Mouse (Mus musculus) midbrain, embryonic 15.5 days (tissue): Measurements from ENCODE around the gene Sin3b. TPM values are rescaled to one million over a fixed set of nuclear protein-coding genes. Genes with fewer than 3 reads are reported as not detected.
"Not testable (repeated sequence)": the region's sequence is repeated elsewhere in the genome, so short reads cannot be mapped to it uniquely, and the experiment has no call there.

ENCODE experiments used
- ATAC-seq: fragments of 200-750 bp; cut with Nextera tagmentation; replicated peaks from 2 replicates; pipeline ENCODE4 v1.8.0; 2017; ENCODE audit warnings: moderate TSS enrichment
- H3K27ac ChIP-seq: fragments of 300-500 bp; sonication (generic); 2 replicates; pipeline ENCODE4 v1.5.1; 2015; ENCODE audit warnings: mild to moderate bottlenecking, inconsistent platforms
- H3K27me3 ChIP-seq: fragments of 300-500 bp; sonication (generic); replicated peaks from 2 replicates; pipeline ENCODE4 v1.6.1; 2015; ENCODE audit warnings: inconsistent platforms
- H3K36me3 ChIP-seq: fragments of 300-500 bp; sonication (generic); replicated peaks from 2 replicates; pipeline ENCODE4 v1.6.1; 2015; ENCODE audit warnings: inconsistent platforms
- H3K4me1 ChIP-seq: fragments of 300-500 bp; sonication (generic); 2 replicates; pipeline ENCODE4 v1.6.1; 2015; ENCODE audit warnings: inconsistent platforms
- H3K4me2 ChIP-seq: fragments of 300-500 bp; sonication (generic); 2 replicates; pipeline ENCODE4 v1.6.1; 2015; ENCODE audit warnings: inconsistent platforms, mild to moderate bottlenecking, moderate library complexity
- H3K4me3 ChIP-seq: fragments of 300-500 bp; sonication (generic); 2 replicates; pipeline ENCODE4 v1.5.1; 2015; ENCODE audit warnings: mild to moderate bottlenecking, inconsistent platforms
- H3K9ac ChIP-seq: fragments of 300-500 bp; sonication (generic); 2 replicates; pipeline ENCODE4 v1.6.1; 2015; ENCODE audit warnings: mild to moderate bottlenecking, inconsistent platforms
- H3K9me3 ChIP-seq: fragments of 300-500 bp; sonication (generic); 2 replicates; pipeline ENCODE4 v1.6.1; 2016; ENCODE audit warnings: inconsistent platforms
- WGBS: fragments of 180-500 bp; shearing (Covaris S2); methylation state at CpG from one replicate; pipeline ENCODE4 v1.1.7; 2015; ENCODE audit warnings: mixed read lengths; 5-methylcytosine and 5-hydroxymethylcytosine counted together
- polyA plus RNA-seq: library from polyadenylated mRNA; unstranded; fragments of >200 nt; fragmentation: Nextera tagmentation; extraction: Ambion mirVana; gene quantifications from 2 replicates; pipeline ENCODE4 v1.2.1, GENCODE M21; 2015

Sin3b gene
- 180 and 185 TPM in 2 replicates for polyA plus RNA-seq

DNA sequence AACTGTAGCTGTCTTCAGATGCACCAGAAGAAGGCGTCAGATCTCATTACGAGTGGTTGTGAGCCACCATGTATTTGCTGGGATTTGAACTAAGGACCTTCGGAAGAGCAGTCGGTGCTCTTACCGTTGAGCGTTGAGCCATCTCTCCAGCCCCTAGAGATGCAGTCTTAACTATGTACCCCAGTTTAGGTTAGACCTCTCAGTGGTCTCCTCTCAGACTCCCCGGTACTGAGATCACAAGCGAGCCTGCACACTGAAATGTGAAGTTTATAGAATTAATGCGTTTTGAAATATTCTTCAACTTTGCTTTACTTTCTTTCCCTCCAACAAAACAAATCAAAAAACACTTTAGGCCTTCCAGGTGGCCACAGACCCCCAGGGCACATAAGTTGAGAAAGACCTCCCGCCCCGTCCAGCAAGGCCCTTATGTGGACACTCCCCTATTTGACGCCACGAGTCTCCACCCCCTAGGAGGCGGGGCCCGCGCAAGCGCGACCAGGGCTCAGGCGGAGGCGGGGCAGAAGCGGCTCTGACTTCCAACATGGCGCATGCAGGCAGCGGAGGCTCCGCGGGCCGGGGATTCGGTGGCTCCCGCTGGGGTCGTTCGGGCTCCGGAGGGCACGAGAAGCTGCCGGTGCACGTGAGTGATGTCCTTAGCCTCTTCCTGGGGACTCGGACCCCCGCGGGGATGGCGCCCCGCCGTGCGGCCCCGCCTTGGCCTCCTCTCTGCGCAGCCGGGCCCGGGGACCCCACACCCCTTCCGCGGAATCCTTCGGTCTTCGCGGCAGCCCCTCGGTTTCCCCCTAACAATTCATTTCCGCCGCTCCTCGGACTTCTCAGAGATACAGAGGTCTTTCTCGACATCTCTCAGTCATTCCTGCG is at the start of gene Sin3b:
Gene Sin3b (plus strand): TSS at position 517 of the 882 bp plus-strand sequence.
- Histone ChIP-seq H3K9ac (peak within 1 kb of the TSS; percentile 84), H3K27me3 (no peaks in the 10 kb centered on the region), H3K27ac (peak within 1 kb of the TSS; percentile 67), H3K4me3 (peak within 1 kb of the TSS; percentile 80), H3K4me1 (peaks cover 11% of the 10 kb centered on the region), H3K9me3 (no peaks in the 10 kb centered on the region), H3K36me3 (peaks cover 20% of the 10 kb centered on the region), H3K4me2 (peak within 1 kb of the TSS; percentile 91)
- ATAC-seq = peak; percentile 99
- WGBS = 15% methylated on average over 52 of the region's 56 CpGs

DNA sequence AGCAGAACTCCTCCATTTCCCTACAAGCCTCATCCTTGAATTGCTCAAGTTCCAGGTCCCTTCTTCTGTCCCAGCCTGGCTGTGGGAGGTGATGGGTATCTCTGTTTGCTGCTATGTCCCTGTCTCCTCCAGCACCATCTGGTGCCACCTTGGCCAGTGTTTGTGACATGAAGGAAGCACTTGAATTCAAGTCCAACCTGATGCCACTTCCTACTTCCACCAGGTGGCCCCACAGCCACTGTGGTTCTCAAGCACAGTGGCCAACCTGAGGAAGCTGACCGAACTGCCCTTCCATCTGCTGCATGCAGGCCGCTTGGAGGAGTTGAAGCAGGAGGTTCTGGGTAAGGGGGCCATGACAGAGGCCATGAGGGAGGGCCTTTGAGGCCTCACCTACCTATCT is 48.9 kb upstream of the Sin3b start:
- no peak for ATAC-seq
- no peaks in the 10 kb centered on the region for H3K4me1 ChIP-seq

DNA sequence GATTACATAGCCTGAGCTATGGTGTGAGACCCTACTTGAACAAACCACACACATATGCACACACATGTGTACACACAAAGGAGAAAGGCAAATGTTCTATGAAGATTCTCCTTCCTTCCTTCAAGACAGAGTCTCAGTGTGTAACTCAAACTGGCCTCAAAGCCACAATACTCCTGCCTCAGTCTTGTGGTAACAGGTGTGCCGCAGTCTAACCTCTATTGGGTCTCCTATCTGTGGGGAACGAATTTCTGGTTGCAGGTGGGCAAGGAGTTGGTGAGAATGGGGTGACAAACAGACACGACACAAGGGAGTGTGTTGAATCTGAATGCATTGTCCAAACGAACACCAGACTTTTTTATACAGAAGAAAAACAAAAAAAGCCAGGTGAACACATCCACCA is 46.6 kb upstream of the Sin3b start:
- no peaks in the 10 kb centered on the region for H3K9me3 ChIP-seq
- H3K27ac ChIP-seq = no peak overlapping the region
- no peak for ATAC-seq
- H3K27me3 ChIP-seq = no peaks in the 10 kb centered on the region
- no peak overlapping the region for H3K4me2 ChIP-seq
- 61% methylated on average over 4 of the region's 4 CpGs for WGBS
- H3K9ac ChIP-seq = no peak overlapping the region
- no peak overlapping the region for H3K4me3 ChIP-seq
- H3K36me3 ChIP-seq = no peaks in the 10 kb centered on the region
- H3K4me1 ChIP-seq = no peaks in the 10 kb centered on the region

More for the DNA sequence above, 48.9 kb upstream of the Sin3b start:
- Histone ChIP-seq H3K27me3 (no peaks in the 10 kb centered on the region), H3K4me3 (no peak overlapping the region), H3K9ac (no peak overlapping the region), H3K36me3 (no peaks in the 10 kb centered on the region), H3K4me2 (no peak overlapping the region), H3K27ac (no peak overlapping the region), H3K9me3 (no peaks in the 10 kb centered on the region)
- 75% methylated on average over 2 of the region's 2 CpGs for WGBS

DNA sequence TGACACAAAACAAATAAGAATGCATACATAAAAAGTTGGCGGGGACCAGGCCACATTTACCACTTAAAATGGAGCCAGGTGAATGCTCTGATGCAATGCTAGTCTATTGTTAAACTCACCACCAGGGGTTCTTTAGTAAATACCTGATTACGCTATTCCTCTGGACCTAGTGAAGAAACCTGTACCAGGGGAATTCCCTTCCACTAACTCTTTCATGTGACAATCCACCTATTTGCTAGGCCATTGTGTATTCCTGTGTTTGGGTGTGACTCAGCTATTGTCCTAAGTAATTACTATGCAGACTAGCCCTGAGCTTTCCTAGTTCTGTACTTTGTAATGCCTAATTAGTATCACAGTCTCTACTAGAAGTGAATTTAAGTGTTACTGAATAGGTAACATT is 46.2 kb upstream of the Sin3b start:
- H3K9ac ChIP-seq, ATAC-seq, H3K27me3 ChIP-seq, H3K4me2 ChIP-seq, H3K9me3 ChIP-seq, H3K36me3 ChIP-seq, H3K27ac ChIP-seq, H3K4me3 ChIP-seq, H3K4me1 ChIP-seq: not testable (repeated sequence)
- 55% methylated on average over 2 of the region's 2 CpGs for WGBS

DNA sequence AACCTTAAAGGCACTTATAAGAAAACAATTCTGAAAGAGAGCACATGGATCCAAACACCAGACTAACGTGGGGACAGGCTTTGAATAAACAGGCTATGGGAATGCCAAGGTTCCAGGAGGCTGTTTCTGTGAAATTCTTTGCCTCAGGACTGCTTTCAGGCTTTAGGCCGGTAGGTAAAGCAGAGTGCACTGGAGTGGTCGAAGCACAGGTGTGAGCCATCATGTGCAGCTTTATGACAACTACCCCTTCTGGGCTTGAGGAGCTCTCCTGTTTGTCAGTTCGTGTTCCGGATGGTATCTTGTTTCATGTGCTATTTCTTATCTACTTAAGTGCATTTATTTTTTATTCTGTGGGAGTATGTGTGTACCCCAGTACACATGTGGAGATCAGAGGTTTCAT is 45.8 kb upstream of the Sin3b start:
- Histone ChIP-seq H3K9me3 (no peaks in the 10 kb centered on the region), H3K27me3 (no peaks in the 10 kb centered on the region), H3K36me3 (no peaks in the 10 kb centered on the region), H3K4me2 (no peak overlapping the region), H3K4me1 (no peaks in the 10 kb centered on the region), H3K27ac (no peak overlapping the region), H3K9ac (no peak overlapping the region), H3K4me3 (no peak overlapping the region)
- WGBS = 70% methylated on average over 5 of the region's 5 CpGs
- ATAC-seq = no peak

DNA sequence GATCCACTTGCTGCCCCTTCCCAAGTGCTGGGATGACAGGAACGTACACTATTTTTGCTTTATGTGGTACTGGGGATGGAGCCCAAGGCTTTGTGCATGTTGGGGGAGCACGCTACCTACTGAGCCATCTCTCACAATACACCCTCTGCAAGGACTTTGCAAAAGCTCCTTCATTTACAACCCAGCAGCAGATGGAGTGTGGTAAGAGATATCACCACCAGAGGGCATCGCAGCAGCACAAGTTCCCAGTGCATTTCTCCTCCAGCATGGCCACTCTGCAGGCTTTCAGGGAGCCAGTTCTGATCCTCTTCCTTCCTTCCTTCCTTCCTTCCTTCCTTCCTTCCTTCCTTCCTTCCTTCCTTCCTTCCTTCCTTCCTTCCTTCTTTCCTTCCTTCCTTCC is 43.0 kb upstream of the Sin3b start:
- no peak overlapping the region for H3K27ac ChIP-seq
- no peaks in the 10 kb centered on the region for H3K9me3 ChIP-seq
- no peaks in the 10 kb centered on the region for H3K27me3 ChIP-seq
- H3K9ac ChIP-seq = no peak overlapping the region
- no peak for ATAC-seq
- WGBS = 15% methylated on average over 3 of the region's 3 CpGs
- no peak overlapping the region for H3K4me2 ChIP-seq
- no peaks in the 10 kb centered on the region for H3K36me3 ChIP-seq
- H3K4me3 ChIP-seq = no peak overlapping the region
- no peaks in the 10 kb centered on the region for H3K4me1 ChIP-seq

DNA sequence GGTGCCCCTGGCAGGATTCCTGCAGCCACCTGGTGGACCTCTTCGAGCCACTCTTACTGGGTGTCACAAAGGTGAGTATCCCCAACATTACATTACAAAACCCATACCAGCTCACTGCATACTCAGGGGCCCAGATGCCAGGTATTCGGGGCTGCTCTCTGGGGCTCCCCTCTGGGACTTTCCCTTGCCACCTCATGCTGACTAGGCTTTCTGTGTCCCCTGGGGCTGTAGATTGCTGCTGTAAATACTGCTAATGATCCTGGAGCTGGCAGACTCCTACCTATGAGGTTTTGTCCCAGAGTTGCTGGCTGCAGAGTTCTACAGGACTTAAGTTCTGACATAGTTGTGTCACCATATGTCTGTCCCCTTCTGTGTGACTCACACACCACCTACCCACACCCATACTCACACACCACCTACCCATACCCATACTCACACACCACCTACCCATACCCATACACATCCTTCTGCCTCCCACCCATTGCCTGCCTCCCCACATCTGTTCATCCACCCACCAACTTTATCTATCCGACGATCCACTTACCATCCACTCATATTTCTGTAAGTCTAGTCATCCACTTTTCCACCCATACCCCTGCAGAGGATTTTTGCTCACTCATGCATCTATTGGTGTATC is 40.9 kb upstream of the Sin3b start:
- Histone ChIP-seq H3K9me3 (no peaks in the 10 kb centered on the region), H3K4me3 (no peak overlapping the region), H3K4me1 (no peaks in the 10 kb centered on the region), H3K27ac (no peak overlapping the region), H3K27me3 (no peaks in the 10 kb centered on the region), H3K9ac (no peak overlapping the region), H3K36me3 (no peaks in the 10 kb centered on the region), H3K4me2 (no peak overlapping the region)
- 87% methylated on average over 4 of the region's 4 CpGs for WGBS
- ATAC-seq = no peak

DNA sequence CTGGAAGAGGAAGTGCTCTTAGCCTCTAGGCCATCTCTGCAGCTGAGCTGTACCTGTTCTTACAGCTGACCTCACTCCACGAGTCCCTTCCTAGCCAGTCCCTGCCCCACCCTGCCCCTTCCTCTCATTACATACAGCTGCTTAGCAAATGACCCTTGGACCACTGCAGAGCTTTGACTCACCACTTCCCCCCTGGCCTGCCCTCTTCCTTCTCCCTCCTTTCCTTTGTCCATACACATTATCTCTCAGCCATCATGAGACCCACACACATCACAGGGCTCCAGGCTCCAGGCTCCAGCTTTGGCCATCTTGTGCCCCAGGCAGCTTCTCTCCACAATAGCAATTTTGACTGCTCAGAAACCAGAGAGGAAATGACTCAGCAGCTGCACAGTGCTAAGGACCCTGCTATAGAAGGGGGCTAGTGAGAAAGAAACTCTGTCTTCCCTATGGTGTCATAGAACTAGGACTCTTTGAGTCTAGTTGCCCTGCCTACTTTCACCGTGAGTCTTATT is 40.0 kb upstream of the Sin3b start:
- WGBS = 59% methylated on average over 2 of the region's 2 CpGs

DNA sequence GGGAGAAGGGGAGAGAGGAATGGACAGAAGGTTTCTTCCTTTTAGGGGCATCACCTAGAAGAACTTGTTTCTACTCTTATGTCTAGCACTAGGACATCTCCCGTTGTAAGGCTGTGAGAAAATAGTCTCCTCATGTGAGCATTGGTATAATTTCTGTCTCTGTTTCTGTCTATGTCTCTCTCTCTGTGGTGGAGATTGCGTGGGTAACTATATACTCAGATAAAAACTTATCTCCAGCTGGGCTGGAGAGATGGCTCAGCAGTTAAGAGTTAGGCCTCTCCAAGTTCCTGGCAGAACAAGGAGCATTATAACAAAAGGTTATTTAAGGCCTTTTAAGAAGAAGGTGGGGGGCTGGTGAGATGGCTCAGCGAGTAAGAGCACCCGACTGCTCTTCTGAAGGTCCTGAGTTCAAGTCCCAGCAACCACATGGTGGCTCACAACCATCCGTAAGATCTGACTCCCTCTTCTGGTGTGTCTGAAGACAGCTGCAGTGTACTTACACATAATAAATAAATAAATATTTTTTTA is 39.4 kb upstream of the Sin3b start:
- H3K9ac ChIP-seq, H3K27ac ChIP-seq, H3K36me3 ChIP-seq, H3K4me3 ChIP-seq, H3K4me2 ChIP-seq, H3K4me1 ChIP-seq, H3K9me3 ChIP-seq, ATAC-seq, H3K27me3 ChIP-seq: not testable (repeated sequence)
- WGBS = 90% methylated on average over 5 of the region's 5 CpGs

More for the DNA sequence above, 40.0 kb upstream of the Sin3b start:
- Histone ChIP-seq H3K36me3 (no peaks in the 10 kb centered on the region), H3K9ac (no peak overlapping the region), H3K4me2 (no peak overlapping the region), H3K9me3 (no peaks in the 10 kb centered on the region), H3K27me3 (no peaks in the 10 kb centered on the region), H3K4me1 (no peaks in the 10 kb centered on the region), H3K27ac (no peak overlapping the region), H3K4me3 (no peak overlapping the region)
- ATAC-seq = no peak

DNA sequence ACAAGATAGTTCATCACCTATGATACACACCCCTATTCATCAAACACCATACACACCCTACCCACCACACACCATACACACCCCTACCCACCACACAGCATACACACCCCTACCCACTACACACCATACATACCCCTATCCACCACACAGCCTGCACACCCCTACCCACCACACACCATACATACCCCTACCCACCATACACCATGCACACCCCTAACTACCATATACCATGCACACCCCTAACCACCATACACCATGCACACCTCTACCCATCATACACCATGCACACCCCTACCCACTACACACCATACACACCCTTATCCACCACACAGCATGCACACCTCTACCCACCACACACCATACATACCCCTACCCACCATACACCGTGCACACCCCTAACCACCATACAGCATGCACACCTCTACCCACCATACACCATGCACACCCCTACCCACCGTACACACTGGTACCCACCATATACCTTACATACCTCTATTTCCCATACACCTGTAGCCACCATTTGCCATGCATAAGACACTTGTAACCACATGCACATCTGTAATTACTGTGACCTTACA is 24.6 kb upstream of the Sin3b start:
- Histone ChIP-seq H3K9me3 (no peaks in the 10 kb centered on the region), H3K27me3 (no peaks in the 10 kb centered on the region), H3K36me3 (no peaks in the 10 kb centered on the region), H3K4me2 (no peak overlapping the region), H3K4me1 (no peaks in the 10 kb centered on the region), H3K9ac (no peak overlapping the region), H3K27ac (no peak overlapping the region), H3K4me3 (no peak overlapping the region)
- peak; percentile 63; the same call in 1 of the 2 replicates for ATAC-seq
- WGBS = 97% methylated on average over 2 of the region's 2 CpGs

DNA sequence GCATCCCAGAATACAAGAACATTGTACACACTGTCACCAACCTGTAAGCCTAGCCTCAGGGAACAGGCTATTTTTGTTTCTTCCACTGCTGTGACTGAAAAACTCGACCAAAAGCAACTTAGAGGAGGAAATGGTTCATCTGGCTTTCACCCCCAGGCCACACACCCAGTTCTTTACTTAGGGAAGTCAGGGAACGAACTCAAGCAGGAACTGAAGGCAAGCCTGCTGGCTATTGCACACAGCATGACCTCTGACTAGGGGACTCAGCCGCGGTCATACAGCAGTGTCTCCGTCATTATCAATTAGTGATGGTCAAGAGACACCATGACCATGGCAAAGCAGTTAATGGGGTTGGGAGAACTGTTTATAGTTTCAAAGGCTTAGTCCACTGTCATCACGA is 10.5 kb upstream of the Sin3b start:
- 33% methylated on average over 6 of the region's 6 CpGs for WGBS
- H3K4me1 ChIP-seq = no peaks in the 10 kb centered on the region
- H3K27ac ChIP-seq = no peak overlapping the region
- H3K9me3 ChIP-seq = no peaks in the 10 kb centered on the region
- H3K4me2 ChIP-seq = no peak overlapping the region
- H3K9ac ChIP-seq = no peak overlapping the region
- H3K4me3 ChIP-seq = no peak overlapping the region
- no peaks in the 10 kb centered on the region for H3K27me3 ChIP-seq
- no peaks in the 10 kb centered on the region for H3K36me3 ChIP-seq
- ATAC-seq = no peak

DNA sequence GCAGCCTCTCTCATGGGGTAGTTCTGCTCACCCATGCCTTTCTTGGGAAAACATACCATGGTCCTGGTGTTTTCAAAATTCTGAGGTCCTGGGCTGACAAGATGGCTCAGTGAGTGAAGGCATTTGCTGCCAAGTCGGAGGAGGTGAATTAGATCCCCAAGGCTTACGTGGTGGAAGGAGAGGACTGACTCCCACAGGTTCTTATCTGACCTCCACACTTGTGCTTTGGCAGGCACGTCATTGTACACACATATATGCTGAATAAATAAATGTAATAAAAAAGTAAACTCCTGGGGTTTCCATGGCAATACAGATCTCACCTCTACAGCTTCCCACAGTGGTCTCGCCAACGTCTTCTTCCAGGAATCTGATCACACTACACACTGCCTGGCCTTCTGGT is 6.5 kb upstream of the Sin3b start:
- no peak for ATAC-seq
- Histone ChIP-seq H3K27ac (no peak overlapping the region), H3K9ac (no peak overlapping the region), H3K9me3 (no peaks in the 10 kb centered on the region), H3K4me1 (no peaks in the 10 kb centered on the region), H3K36me3 (no peaks in the 10 kb centered on the region), H3K4me2 (no peak overlapping the region), H3K27me3 (no peaks in the 10 kb centered on the region), H3K4me3 (no peak overlapping the region)
- 87% methylated on average over 5 of the region's 5 CpGs for WGBS
